Mouse (Mus musculus) erythroblast, embryonic 14.5 days (primary cell): ENCODE results near the gene S100a5.

Experiments used
- GATA1 ChIP-seq: IDR thresholded peaks from 2 replicates; pipeline ENCODE4 v1.6.1; 2012; ENCODE audit warnings: low read length, inconsistent platforms, mixed read lengths
- TAL1 ChIP-seq: IDR thresholded peaks from 3 replicates; pipeline ENCODE4 v1.6.1; 2012; ENCODE audit warnings: low read length, inconsistent platforms, mixed read lengths

DNA sequence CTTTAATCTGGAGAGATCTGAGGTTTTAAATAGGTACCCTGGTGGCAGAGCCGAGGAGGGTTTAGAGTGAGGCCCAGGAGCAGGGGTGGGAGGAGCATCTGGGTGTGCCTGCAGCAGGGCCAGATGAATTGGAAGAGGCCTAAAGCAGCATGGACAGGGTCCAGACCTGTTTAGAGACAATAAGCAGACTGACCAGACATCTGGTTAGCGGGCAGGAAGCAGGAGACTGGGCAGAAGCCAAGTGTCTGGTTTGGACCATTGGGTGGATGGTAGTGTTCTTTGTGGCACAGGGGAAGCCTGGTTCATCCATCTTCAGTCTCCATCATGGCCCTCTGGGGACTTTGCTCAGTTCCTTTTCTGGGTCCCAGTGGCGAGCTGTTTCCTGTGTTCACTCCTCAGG, 24.4 kb upstream of the S100a5 start:
- TF ChIP-seq GATA1, result no peak
- no peak for TF ChIP-seq TAL1
